Mouse (Mus musculus) liver, adult 2 months (tissue): ENCODE results near the gene Tns2. TPM values are rescaled to one million over a fixed set of nuclear protein-coding genes. Genes with fewer than 3 reads are reported as not detected.

Experiments used
- DNase-seq: peaks from one replicate; pipeline ENCODE4 v3.0.0-alpha.2; 2011; ENCODE audit warnings: low read depth, low spot score; ENCODE audit errors: extremely low read depth
- H3K27ac ChIP-seq: fragments of 200-500 bp; replicated peaks from 2 replicates; pipeline ENCODE4 v1.5.1; 2012; ENCODE audit warnings: low read depth, mild to moderate bottlenecking, control low read depth, inconsistent platforms, low read length; ENCODE audit not compliant: insufficient read depth
- H3K27me3 ChIP-seq: fragments of 200-500 bp; 2 replicates; pipeline ENCODE4 v1.6.1; 2012; ENCODE audit warnings: mild to moderate bottlenecking, moderate library complexity, low read length, inconsistent platforms; ENCODE audit not compliant: control insufficient read depth, insufficient read depth
- H3K36me3 ChIP-seq: fragments of 200-500 bp; 2 replicates; pipeline ENCODE4 v1.6.1; 2012; ENCODE audit warnings: low read length, inconsistent platforms; ENCODE audit not compliant: control insufficient read depth, insufficient read depth
- H3K4me1 ChIP-seq: fragments of 200-500 bp; 2 replicates; pipeline ENCODE4 v1.6.1; 2011; ENCODE audit warnings: low read length; ENCODE audit not compliant: control insufficient read depth, insufficient read depth
- H3K4me3 ChIP-seq: fragments of 200-500 bp; 2 replicates; pipeline ENCODE4 v1.5.1; 2011; ENCODE audit warnings: low read depth, mild to moderate bottlenecking, control low read depth, low read length, moderate library complexity; ENCODE audit not compliant: insufficient read depth
- H3K79me2 ChIP-seq: fragments of 200-500 bp; 2 replicates; pipeline ENCODE4 v1.6.1; 2012; ENCODE audit warnings: inconsistent platforms, mild to moderate bottlenecking, low read length, moderate library complexity; ENCODE audit not compliant: control insufficient read depth, insufficient read depth
- H3K9ac ChIP-seq: fragments of 200-500 bp; 2 replicates; pipeline ENCODE4 v1.6.1; 2012; ENCODE audit warnings: low read depth, mild to moderate bottlenecking, control low read depth, inconsistent platforms, low read length
- CTCF ChIP-seq: fragments of 200-500 bp; IDR thresholded peaks from 2 replicates; pipeline ENCODE4 v1.5.1; 2011; ENCODE audit warnings: low read depth, low read length, control low read depth
- POLR2A ChIP-seq: fragments of 200-500 bp; IDR thresholded peaks from 2 replicates; pipeline ENCODE4 v1.6.1; 2011; ENCODE audit warnings: low read length, control low read depth; ENCODE audit not compliant: insufficient read depth; ENCODE audit errors: extremely low read depth
- WGBS: fragments of 180-500 bp; shearing (Covaris S2); methylation state at CpG from one replicate; pipeline ENCODE4 v1.1.7; 2018; 5-methylcytosine and 5-hydroxymethylcytosine counted together
- polyA plus RNA-seq: library from polyadenylated mRNA; depleted of rRNA; stranded (reverse); fragments of >200 nt; gene quantifications from 2 replicates; pipeline ENCODE4 v1.2.3, GENCODE M21; 2012
- total RNA-seq: library from RNA; depleted of rRNA; stranded (reverse); fragments of >200 nt; gene quantifications from 2 replicates; pipeline ENCODE4 v1.2.3, GENCODE M21; 2014

The Tns2 gene
- total and polyA plus RNA-seq, 2 experiments, result 21.8 to 35.9 TPM

- no peak for DNase-seq
- peak overlapping the region; percentile 27 for H3K27ac ChIP-seq
Measured at GRCm38 (mm10) chr15:102135522-102136128, 35.4 kb downstream of the Tns2 start.

GRCm38 (mm10) chr15:102136129-102136758 is 36.0 kb downstream of the Tns2 start, which contains the start of gene Spryd3:
Gene Spryd3 (minus strand): TSS chr15:102136234.
- H3K27ac ChIP-seq, result peak within 1 kb of the TSS; percentile 27
- H3K79me2 ChIP-seq, result no peaks in the 10 kb centered on the region
- peak within 1 kb of the TSS; percentile 76 for H3K9ac ChIP-seq
- H3K27me3 ChIP-seq, result no peaks in the 10 kb centered on the region
- H3K4me1 ChIP-seq, result peaks cover 6% of the 10 kb centered on the region
- TF ChIP-seq POLR2A, result 0 out of 2 replicates have a peak, but pooled peaks have one; percentile 22
- TF ChIP-seq CTCF, result 0 out of 2 replicates have a peak, but pooled peaks have one; percentile 3
- H3K36me3 ChIP-seq, result peaks cover 3% of the 10 kb centered on the region; the same call in 1 of the 2 replicates
- DNase-seq, result peak; percentile 87
- 2% methylated on average over 50 of the region's 50 CpGs for WGBS
- peak within 1 kb of the TSS; percentile 87 for H3K4me3 ChIP-seq

More at GRCm38 (mm10) chr15:102135522-102136128, 35.4 kb downstream of the Tns2 start:
- H3K79me2 ChIP-seq, result no peaks in the 10 kb centered on the region
- H3K4me3 ChIP-seq, result peak overlapping the region; percentile 87
- H3K9ac ChIP-seq, result peak overlapping the region; percentile 76
- no peak for TF ChIP-seq CTCF
- no peak for TF ChIP-seq POLR2A
- H3K4me1 ChIP-seq, result peaks cover 6% of the 10 kb centered on the region
- H3K27me3 ChIP-seq, result no peaks in the 10 kb centered on the region
- H3K36me3 ChIP-seq, result peaks cover 3% of the 10 kb centered on the region; the same call in 1 of the 2 replicates
- WGBS, result under 1% methylated on average over 35 of the region's 35 CpGs

- H3K4me3 ChIP-seq, result no peak overlapping the region
- H3K4me1 ChIP-seq, result no peaks in the 10 kb centered on the region
- 91% methylated on average over 5 of the region's 5 CpGs for WGBS
- H3K36me3 ChIP-seq, result no peaks in the 10 kb centered on the region
- no peak overlapping the region for H3K27ac ChIP-seq
- H3K79me2 ChIP-seq, result no peaks in the 10 kb centered on the region
- DNase-seq, result no peak
- no peak overlapping the region for H3K9ac ChIP-seq
- TF ChIP-seq CTCF (no peak), POLR2A (no peak)
- H3K27me3 ChIP-seq, result 0 out of 2 replicates have a peak, but pooled peaks cover 6% of the 10 kb centered on the region
Measured at GRCm38 (mm10) chr15:102141120-102141519, 40.9 kb downstream of the Tns2 start.

- DNase-seq, result no peak
- WGBS, result 76% methylated on average over 23 of the region's 23 CpGs
- H3K27ac ChIP-seq, result no peak overlapping the region
Measured at GRCm38 (mm10) chr15:102142914-102143912, 43.0 kb downstream of the Tns2 start.

GRCm38 (mm10) chr15:102144274-102144711 is 44.1 kb downstream of the Tns2 start, which contains the start of gene Igfbp6:
Gene Igfbp6 (plus strand): TSS chr15:102144362.
- TF ChIP-seq CTCF (no peak), POLR2A (no peak)
- Histone ChIP-seq H3K79me2 (no peaks in the 10 kb centered on the region), H3K36me3 (no peaks in the 10 kb centered on the region), H3K9ac (peak within 1 kb of the TSS; percentile 16), H3K27me3 (0 out of 2 replicates have a peak, but pooled peaks cover 6% of the 10 kb centered on the region), H3K4me3 (no peak within 1 kb of the TSS), H3K27ac (no peak within 1 kb of the TSS), H3K4me1 (peaks cover 5% of the 10 kb centered on the region)
- WGBS, result 36% methylated on average over 22 of the region's 22 CpGs
- no peak for DNase-seq

More at GRCm38 (mm10) chr15:102142914-102143912, 43.0 kb downstream of the Tns2 start:
- no peak overlapping the region for H3K9ac ChIP-seq
- H3K79me2 ChIP-seq, result no peaks in the 10 kb centered on the region
- H3K4me1 ChIP-seq, result no peaks in the 10 kb centered on the region
- no peak overlapping the region for H3K4me3 ChIP-seq
- H3K36me3 ChIP-seq, result no peaks in the 10 kb centered on the region
- H3K27me3 ChIP-seq, result 0 out of 2 replicates have a peak, but pooled peaks cover 6% of the 10 kb centered on the region
- TF ChIP-seq CTCF (no peak), POLR2A (no peak)
